Mouse (Mus musculus) midbrain, embryonic 13.5 days (tissue): ENCODE measurements around the gene B3gnt3. TPM values are rescaled to one million over a fixed set of nuclear protein-coding genes. Genes with fewer than 3 reads are reported as not detected.

Experiments
- ATAC-seq: fragments of 200-750 bp; cut with Nextera tagmentation; 2 replicates; pipeline ENCODE4 v1.8.0; 2017; ENCODE audit warnings: mild to moderate bottlenecking, moderate TSS enrichment, moderate library complexity
- H3K27ac ChIP-seq: fragments of 300-500 bp; sonication (generic); 2 replicates; pipeline ENCODE4 v1.5.1; 2015; ENCODE audit warnings: inconsistent platforms, mild to moderate bottlenecking, moderate library complexity
- H3K27me3 ChIP-seq: fragments of 300-500 bp; sonication (generic); 2 replicates; pipeline ENCODE4 v1.6.1; 2015; ENCODE audit warnings: mild to moderate bottlenecking, inconsistent platforms
- H3K36me3 ChIP-seq: fragments of 300-500 bp; sonication (generic); 2 replicates; pipeline ENCODE4 v1.6.1; 2015; ENCODE audit warnings: mild to moderate bottlenecking, inconsistent platforms
- H3K4me1 ChIP-seq: fragments of 300-500 bp; sonication (generic); replicated peaks from 2 replicates; pipeline ENCODE4 v1.6.1; 2015; ENCODE audit warnings: inconsistent platforms
- H3K4me2 ChIP-seq: fragments of 300-500 bp; sonication (generic); replicated peaks from 2 replicates; pipeline ENCODE4 v1.6.1; 2015; ENCODE audit warnings: moderate library complexity, mild to moderate bottlenecking, inconsistent platforms
- H3K4me3 ChIP-seq: fragments of 300-500 bp; sonication (generic); replicated peaks from 2 replicates; pipeline ENCODE4 v1.5.1; 2015; ENCODE audit warnings: mild to moderate bottlenecking, inconsistent platforms
- H3K9ac ChIP-seq: fragments of 300-500 bp; sonication (generic); replicated peaks from 2 replicates; pipeline ENCODE4 v1.6.1; 2015; ENCODE audit warnings: mild to moderate bottlenecking, inconsistent platforms
- H3K9me3 ChIP-seq: fragments of 300-500 bp; sonication (generic); 2 replicates; pipeline ENCODE4 v1.6.1; 2016; ENCODE audit warnings: mild to moderate bottlenecking, inconsistent platforms
- WGBS: fragments of 180-500 bp; shearing (Covaris S2); methylation state at CpG from one replicate; pipeline ENCODE4 v1.1.7; 2015; 5-methylcytosine and 5-hydroxymethylcytosine counted together
- polyA plus RNA-seq: library from polyadenylated mRNA; unstranded; fragments of >200 nt; fragmentation: Nextera tagmentation; extraction: Ambion mirVana; gene quantifications from 2 replicates; pipeline ENCODE4 v1.2.1, GENCODE M21; 2015

Gene B3gnt3
- polyA plus RNA-seq, 1 experiment from 2014 or later, result 0.31 TPM

- Histone ChIP-seq H3K4me2 (peak overlapping the region; percentile 90), H3K27ac (no peak overlapping the region), H3K4me3 (peak overlapping the region; percentile 64), H3K36me3 (no peaks in the 10 kb centered on the region), H3K27me3 (peaks cover 54% of the 10 kb centered on the region), H3K4me1 (peaks cover 22% of the 10 kb centered on the region), H3K9ac (peak overlapping the region; percentile 74; the same call in 1 of the 2 replicates), H3K9me3 (no peaks in the 10 kb centered on the region)
- no peak for ATAC-seq
- WGBS, result 22% methylated on average over 9 of the region's 9 CpGs
Observed at GRCm38 (mm10) chr8:71675456-71676019, 26.1 kb downstream of the B3gnt3 start.

- no peaks in the 10 kb centered on the region for H3K9me3 ChIP-seq
- no peaks in the 10 kb centered on the region for H3K36me3 ChIP-seq
- ATAC-seq, result no peak
- H3K27ac ChIP-seq, result no peak overlapping the region
- no peak overlapping the region for H3K4me3 ChIP-seq
- WGBS, result 71% methylated on average over 2 of the region's 2 CpGs
- H3K27me3 ChIP-seq, result peaks cover 46% of the 10 kb centered on the region
- peaks cover 26% of the 10 kb centered on the region for H3K4me1 ChIP-seq
- no peak overlapping the region for H3K4me2 ChIP-seq
- no peak overlapping the region for H3K9ac ChIP-seq
Observed at GRCm38 (mm10) chr8:71674071-71674470, 27.5 kb downstream of the B3gnt3 start.

GRCm38 (mm10) chr8:71672168-71672735 lies 29.3 kb downstream of the B3gnt3 start:
- peaks cover 44% of the 10 kb centered on the region for H3K4me1 ChIP-seq
- WGBS, result 63% methylated on average over 6 of the region's 6 CpGs
- peak overlapping the region; percentile 90 for H3K27ac ChIP-seq
- H3K9ac ChIP-seq, result peak overlapping the region; percentile 76
- H3K4me2 ChIP-seq, result peak overlapping the region; percentile 87
- H3K4me3 ChIP-seq, result peak overlapping the region; percentile 77
- peaks cover 28% of the 10 kb centered on the region for H3K27me3 ChIP-seq
- no peaks in the 10 kb centered on the region for H3K36me3 ChIP-seq
- ATAC-seq, result no peak
- no peaks in the 10 kb centered on the region for H3K9me3 ChIP-seq

- Histone ChIP-seq H3K4me3 (peak within 1 kb of the TSS; percentile 77), H3K4me1 (peaks cover 51% of the 10 kb centered on the region), H3K27me3 (peaks cover 23% of the 10 kb centered on the region), H3K4me2 (peak within 1 kb of the TSS; percentile 87), H3K9me3 (no peaks in the 10 kb centered on the region), H3K27ac (peak within 1 kb of the TSS; percentile 90), H3K36me3 (no peaks in the 10 kb centered on the region), H3K9ac (peak within 1 kb of the TSS; percentile 76)
- WGBS, result under 1% methylated on average over 42 of the region's 42 CpGs
- ATAC-seq, result peak; percentile 71
Observed at GRCm38 (mm10) chr8:71671549-71671965, 30.0 kb downstream of the B3gnt3 start, which contains the start of gene Unc13a. Unc13a (minus strand) TSS chr8:71671757.

GRCm38 (mm10) chr8:71670621-71671548 lies 30.7 kb downstream of the B3gnt3 start:
- Histone ChIP-seq H3K27ac (peak overlapping the region; percentile 90), H3K36me3 (no peaks in the 10 kb centered on the region), H3K4me2 (peak overlapping the region; percentile 87), H3K9me3 (no peaks in the 10 kb centered on the region), H3K27me3 (peaks cover 25% of the 10 kb centered on the region), H3K4me1 (peaks cover 52% of the 10 kb centered on the region), H3K9ac (peak overlapping the region; percentile 76), H3K4me3 (peak overlapping the region; percentile 77)
- WGBS, result under 1% methylated on average over 60 of the region's 64 CpGs
- peak; percentile 68 for ATAC-seq

- ATAC-seq, result peak; percentile 28
- peak overlapping the region; percentile 87 for H3K4me2 ChIP-seq
- WGBS, result 10% methylated on average over 12 of the region's 12 CpGs
- peaks cover 55% of the 10 kb centered on the region for H3K4me1 ChIP-seq
- no peaks in the 10 kb centered on the region for H3K9me3 ChIP-seq
- peaks cover 18% of the 10 kb centered on the region for H3K27me3 ChIP-seq
- H3K9ac ChIP-seq, result peak overlapping the region; percentile 76
- H3K27ac ChIP-seq, result peak overlapping the region; percentile 90
- H3K36me3 ChIP-seq, result no peaks in the 10 kb centered on the region
- peak overlapping the region; percentile 77 for H3K4me3 ChIP-seq
Observed at GRCm38 (mm10) chr8:71670198-71670597, 31.4 kb downstream of the B3gnt3 start.

GRCm38 (mm10) chr8:71668220-71668975 lies 33.2 kb downstream of the B3gnt3 start:
- peak overlapping the region; percentile 37 for H3K4me2 ChIP-seq
- H3K9me3 ChIP-seq, result no peaks in the 10 kb centered on the region
- WGBS, result 6% methylated on average over 21 of the region's 21 CpGs
- H3K27me3 ChIP-seq, result peaks cover 23% of the 10 kb centered on the region
- no peak overlapping the region for H3K27ac ChIP-seq
- ATAC-seq, result no peak
- peak overlapping the region; percentile 11; the same call in 1 of the 2 replicates for H3K4me3 ChIP-seq
- H3K4me1 ChIP-seq, result peaks cover 59% of the 10 kb centered on the region
- peaks cover 11% of the 10 kb centered on the region for H3K36me3 ChIP-seq
- no peak overlapping the region; the same call in 1 of the 2 replicates for H3K9ac ChIP-seq

- peaks cover 30% of the 10 kb centered on the region for H3K27me3 ChIP-seq
- peaks cover 22% of the 10 kb centered on the region for H3K36me3 ChIP-seq
- 50% methylated on average over 5 of the region's 5 CpGs for WGBS
- no peak for ATAC-seq
- H3K9me3 ChIP-seq, result no peaks in the 10 kb centered on the region
- H3K4me3 ChIP-seq, result no peak overlapping the region
- peak overlapping the region; percentile 39 for H3K9ac ChIP-seq
- peaks cover 59% of the 10 kb centered on the region for H3K4me1 ChIP-seq
- H3K27ac ChIP-seq, result peak overlapping the region; percentile 55
- H3K4me2 ChIP-seq, result peak overlapping the region; percentile 37
Observed at GRCm38 (mm10) chr8:71667256-71667655, 34.3 kb downstream of the B3gnt3 start.

GRCm38 (mm10) chr8:71666855-71667254 lies 34.7 kb downstream of the B3gnt3 start:
- H3K27me3 ChIP-seq, result peaks cover 34% of the 10 kb centered on the region
- WGBS, result 14% methylated on average over 1 of the region's 1 CpGs
- ATAC-seq, result no peak
- no peak overlapping the region for H3K4me3 ChIP-seq
- peak overlapping the region; percentile 55 for H3K27ac ChIP-seq
- H3K9me3 ChIP-seq, result no peaks in the 10 kb centered on the region
- H3K4me2 ChIP-seq, result 0 out of 2 replicates have a peak overlapping the region, but pooled peaks have one; percentile 2
- H3K36me3 ChIP-seq, result peaks cover 26% of the 10 kb centered on the region
- peak overlapping the region; percentile 39; the same call in 1 of the 2 replicates for H3K9ac ChIP-seq
- H3K4me1 ChIP-seq, result peaks cover 55% of the 10 kb centered on the region

- no peak overlapping the region for H3K4me3 ChIP-seq
- H3K36me3 ChIP-seq, result peaks cover 28% of the 10 kb centered on the region
- H3K27ac ChIP-seq, result no peak overlapping the region
- peak; percentile 21; the same call in 1 of the 2 replicates for ATAC-seq
- peak overlapping the region; percentile 37 for H3K4me2 ChIP-seq
- no peaks in the 10 kb centered on the region for H3K9me3 ChIP-seq
- H3K9ac ChIP-seq, result 0 out of 2 replicates have a peak overlapping the region, but pooled peaks have one; percentile 28
- WGBS, result 5% methylated on average over 22 of the region's 22 CpGs
- H3K27me3 ChIP-seq, result peaks cover 43% of the 10 kb centered on the region
- peaks cover 54% of the 10 kb centered on the region for H3K4me1 ChIP-seq
Observed at GRCm38 (mm10) chr8:71665331-71666130, 36.1 kb downstream of the B3gnt3 start.
